Mouse (Mus musculus): ENCODE data around the gene Nmd3. TPM values are rescaled to one million over a fixed set of nuclear protein-coding genes. Genes with fewer than 3 reads are reported as not detected.
A peak's percentile ranks its signal among the peaks of the same experiment; 100 is the strongest.

Nmd3 gene
- 10 to 100 TPM; 53.7 to 57.0 TPM for total RNA-seq (2021)
- long read RNA-seq, experiment 1, full-length matches to known transcripts, result 24 of 31 reads
- long read RNA-seq, experiment 1, partial matches to known transcripts, result 1 of 31 reads
- long read RNA-seq, experiment 1, other reads (novel, unspliced or antisense), result 6 of 31 reads
- long read RNA-seq, experiment 2, full-length matches to known transcripts, result 11 of 22 reads
- long read RNA-seq, experiment 2, partial matches to known transcripts, result 1 of 22 reads
- long read RNA-seq, experiment 2, other reads (novel, unspliced or antisense), result 10 of 22 reads

- peak; percentile 86 to 88 for DNase-seq (ENCODE audit: low spot score in 2 of 2)
Observed at GRCm38 (mm10) chr3:69721814-69722186, at the start of gene Nmd3. Gene Nmd3 (plus strand): TSS chr3:69721985.

DNA sequence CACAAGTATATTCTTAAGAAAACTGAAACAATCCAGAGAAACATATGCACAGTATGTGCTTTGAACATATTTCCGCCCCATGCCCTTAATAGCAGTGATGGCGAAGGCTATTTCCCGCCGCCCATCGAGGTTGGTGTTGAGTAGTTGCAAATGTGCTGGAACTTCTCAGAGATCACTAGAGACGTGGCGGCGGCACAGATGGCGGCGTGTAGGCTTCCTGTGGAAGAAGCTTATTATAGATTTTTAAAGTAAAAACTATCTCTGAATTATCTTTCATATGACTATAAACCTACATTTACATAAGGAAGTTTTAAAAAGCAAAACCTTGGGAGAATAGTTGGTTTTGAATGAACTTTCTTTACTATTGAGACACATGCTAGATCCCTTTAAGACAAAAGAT, 48.4 kb upstream of the Nmd3 start:
- peak; percentile 47 to 50 for DNase-seq (ENCODE audit: low spot score in 2 of 2)

- DNase-seq (ENCODE audit: low spot score in 2 of 2), result no peak
Observed at GRCm38 (mm10) chr3:69674206-69674605, 47.6 kb upstream of the Nmd3 start.

GRCm38 (mm10) chr3:69689791-69690190, 32.0 kb upstream of the Nmd3 start:
- DNase-seq (ENCODE audit: low spot score in 2 of 2), result no peak

DNA sequence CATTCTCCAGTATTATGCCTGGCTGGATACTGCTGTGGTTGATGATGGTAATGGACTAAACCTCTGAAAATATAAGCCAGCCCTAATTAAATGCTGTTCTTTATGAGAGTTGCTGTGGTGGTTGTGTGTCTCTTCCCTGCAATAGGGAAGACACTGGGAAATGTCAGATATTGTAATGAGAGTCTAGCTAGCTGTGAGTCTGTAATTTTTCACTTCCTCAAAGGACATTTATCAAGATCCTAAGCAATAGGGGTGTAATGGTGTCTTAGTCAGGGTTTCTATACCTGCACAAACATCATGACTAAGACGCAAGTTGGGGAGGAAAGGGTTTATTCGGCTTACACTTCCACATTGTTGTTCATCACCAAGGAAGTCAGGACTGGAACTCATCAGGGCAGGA, 30.8 kb upstream of the Nmd3 start:
- no peak for DNase-seq (ENCODE audit: low spot score in 2 of 2)

DNA sequence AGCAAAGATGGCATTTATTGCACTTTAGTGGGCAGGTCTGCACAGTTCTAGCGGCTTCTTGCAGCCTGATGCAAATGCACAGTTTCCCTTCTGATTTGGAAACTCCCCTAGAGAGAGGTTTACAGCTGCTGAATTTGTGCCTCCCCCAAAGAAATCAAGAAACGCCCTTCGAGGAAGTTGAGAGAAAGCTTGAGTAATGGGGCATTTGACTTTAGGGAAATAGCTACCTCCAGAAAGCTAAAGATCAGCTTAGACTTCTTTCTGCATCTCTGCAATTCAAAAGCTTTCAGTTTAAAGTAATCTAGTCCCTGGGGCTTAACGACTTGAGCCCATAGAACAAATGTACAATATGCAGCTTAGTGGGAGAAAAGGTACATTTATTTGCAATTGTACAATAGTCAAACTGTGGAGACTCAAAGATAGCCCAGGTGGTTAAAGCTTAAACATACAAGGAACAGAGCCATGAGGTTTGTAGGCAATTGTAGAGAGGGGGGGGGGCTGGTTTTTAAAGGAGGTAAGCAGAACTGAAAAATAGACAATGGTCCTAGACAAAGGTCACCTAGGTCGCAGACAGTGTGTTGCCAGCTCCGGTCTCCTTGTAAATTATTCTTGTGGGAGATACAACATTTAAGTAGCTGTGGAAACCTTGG, 21.8 kb upstream of the Nmd3 start:
- DNase-seq (ENCODE audit: low spot score in 2 of 2), result no peak

GRCm38 (mm10) chr3:69701905-69702304, 19.9 kb upstream of the Nmd3 start:
- no peak for DNase-seq (ENCODE audit: low spot score in 2 of 2)

GRCm38 (mm10) chr3:69702421-69702820, 19.4 kb upstream of the Nmd3 start:
- no peak for DNase-seq (ENCODE audit: low spot score in 2 of 2)

GRCm38 (mm10) chr3:69709043-69709929, 12.5 kb upstream of the Nmd3 start:
- DNase-seq (ENCODE audit: low spot score in 2 of 2), result no peak

GRCm38 (mm10) chr3:69711907-69712600, 9.7 kb upstream of the Nmd3 start:
- DNase-seq (ENCODE audit: low spot score in 2 of 2), result no peak

GRCm38 (mm10) chr3:69717476-69717875, 4.3 kb upstream of the Nmd3 start:
- DNase-seq (ENCODE audit: low spot score in 2 of 2), result no peak

GRCm38 (mm10) chr3:69722187-69722867, 542 bp downstream of the Nmd3 start:
- peak; percentile 24 to 32 for DNase-seq (ENCODE audit: low spot score in 2 of 2)

DNA sequence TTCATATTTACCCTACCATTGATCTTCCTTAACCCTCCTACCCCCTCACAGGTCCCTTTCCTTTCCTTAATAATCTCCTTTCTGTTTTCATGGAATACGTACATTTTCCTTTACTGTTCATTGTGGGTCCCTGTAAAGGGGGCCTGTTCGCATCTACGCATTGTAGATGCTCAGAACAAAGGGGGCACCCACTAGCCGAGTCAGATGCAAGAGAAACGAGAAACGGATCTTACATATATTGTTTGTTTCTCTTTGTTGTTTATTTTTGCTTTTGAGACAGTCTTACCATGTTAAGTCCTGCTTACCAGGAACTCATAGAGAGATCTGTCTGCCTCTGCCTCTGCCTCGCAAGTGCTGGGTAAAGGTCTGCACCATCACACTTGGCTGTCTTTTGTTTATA, 1.4 kb downstream of the Nmd3 start:
- DNase-seq (ENCODE audit: low spot score in 2 of 2), result no peak

DNA sequence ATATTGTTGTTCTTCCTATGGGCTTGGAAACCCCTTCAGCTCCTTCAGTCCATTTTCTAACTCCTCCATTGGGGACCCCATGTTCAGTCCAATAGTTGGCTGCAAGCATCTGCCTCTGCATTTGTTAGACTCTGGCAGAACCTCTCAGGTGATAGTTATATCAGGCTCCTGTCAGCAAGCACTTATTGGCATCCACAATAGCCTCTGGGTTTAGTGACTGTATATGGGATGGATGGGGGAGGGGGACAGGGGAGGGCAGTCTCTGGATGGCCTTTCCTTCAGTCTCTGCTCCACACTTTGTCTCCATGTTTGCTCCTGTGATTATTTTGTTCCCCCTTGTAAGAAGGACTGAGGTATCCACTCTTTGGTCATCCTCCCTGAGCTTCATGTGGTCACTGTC, 9.1 kb downstream of the Nmd3 start:
- no peak for DNase-seq (ENCODE audit: low spot score in 2 of 2)

- no peak for DNase-seq (ENCODE audit: low spot score in 2 of 2)
Observed at GRCm38 (mm10) chr3:69733939-69734338, 12.2 kb downstream of the Nmd3 start.

- no peak for DNase-seq (ENCODE audit: low spot score in 2 of 2)
Observed at GRCm38 (mm10) chr3:69755192-69755591, 33.4 kb downstream of the Nmd3 start.

DNA sequence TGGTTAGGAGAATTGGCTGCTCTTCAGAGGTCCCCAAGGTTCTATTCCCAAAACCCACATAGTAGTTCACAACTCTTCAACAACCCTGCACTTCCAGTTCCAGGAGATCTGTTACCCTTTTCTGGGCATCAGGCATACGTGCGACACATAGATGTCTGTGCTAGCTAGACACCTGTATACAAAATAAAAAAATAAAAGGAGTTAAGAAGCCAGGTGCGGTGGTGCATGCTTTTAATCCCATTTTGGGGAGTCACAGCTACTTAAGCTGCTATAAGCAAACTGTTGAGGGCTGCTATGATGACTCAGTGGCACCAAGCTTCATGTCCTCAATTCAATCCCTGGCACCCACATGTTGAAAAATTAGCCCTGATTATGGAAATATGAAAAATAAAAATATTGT, 34.2 kb downstream of the Nmd3 start:
- DNase-seq (ENCODE audit: low spot score in 2 of 2), result no peak

DNA sequence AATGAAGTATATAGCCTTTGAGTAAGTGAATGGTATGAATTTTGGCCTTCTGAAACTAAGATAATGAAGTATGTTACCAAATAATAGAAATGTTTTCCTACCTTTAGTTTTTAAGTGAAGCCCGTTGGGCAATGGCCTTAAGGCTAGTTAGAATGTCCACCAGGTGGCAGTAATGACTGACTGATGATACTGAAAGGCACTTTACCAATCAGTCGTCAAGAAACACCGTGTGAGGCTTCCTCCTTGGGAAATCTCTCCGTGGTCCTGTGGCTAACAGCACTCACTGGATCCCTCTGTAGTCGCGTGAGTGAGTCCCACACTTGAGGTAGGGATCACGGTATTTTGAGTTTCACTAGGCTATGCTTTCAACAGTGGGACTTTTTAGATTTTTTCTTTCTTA, 34.7 kb downstream of the Nmd3 start:
- DNase-seq (ENCODE audit: low spot score in 2 of 2), result peak; percentile 63 to 80

- no peak for DNase-seq (ENCODE audit: low spot score in 2 of 2)
Observed at GRCm38 (mm10) chr3:69757456-69757855, 35.7 kb downstream of the Nmd3 start.

DNA sequence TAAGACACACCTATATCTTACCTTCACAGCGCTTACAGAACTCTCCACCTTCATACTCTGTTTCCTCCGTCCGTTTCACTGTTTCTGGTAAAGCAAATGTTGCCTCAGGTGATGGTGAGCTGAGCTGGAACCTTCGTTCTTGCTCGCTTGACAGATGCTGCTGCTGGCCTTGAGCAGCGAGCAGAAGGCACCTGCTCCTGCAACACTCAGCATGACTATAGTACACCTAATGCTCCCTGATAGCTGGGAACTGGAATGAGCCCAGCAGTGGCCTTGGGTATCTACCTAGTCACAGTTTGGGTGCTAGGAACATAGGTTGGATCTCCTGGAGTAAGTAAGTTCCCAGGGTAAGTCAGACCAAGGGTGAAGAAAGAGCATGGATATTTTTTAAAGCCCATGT, 38.3 kb downstream of the Nmd3 start:
- DNase-seq (ENCODE audit: low spot score in 2 of 2), result no peak

- no peak for DNase-seq (ENCODE audit: low spot score in 2 of 2)
Observed at GRCm38 (mm10) chr3:69761195-69761594, 39.4 kb downstream of the Nmd3 start.
